Mouse (Mus musculus): ENCODE measurements around the gene Mmp21. TPM values are rescaled to one million over a fixed set of nuclear protein-coding genes. Genes with fewer than 3 reads are reported as not detected.

The Mmp21 gene
- polyA plus RNA-seq, 1 experiment from 2014 or later, result not detected

DNA sequence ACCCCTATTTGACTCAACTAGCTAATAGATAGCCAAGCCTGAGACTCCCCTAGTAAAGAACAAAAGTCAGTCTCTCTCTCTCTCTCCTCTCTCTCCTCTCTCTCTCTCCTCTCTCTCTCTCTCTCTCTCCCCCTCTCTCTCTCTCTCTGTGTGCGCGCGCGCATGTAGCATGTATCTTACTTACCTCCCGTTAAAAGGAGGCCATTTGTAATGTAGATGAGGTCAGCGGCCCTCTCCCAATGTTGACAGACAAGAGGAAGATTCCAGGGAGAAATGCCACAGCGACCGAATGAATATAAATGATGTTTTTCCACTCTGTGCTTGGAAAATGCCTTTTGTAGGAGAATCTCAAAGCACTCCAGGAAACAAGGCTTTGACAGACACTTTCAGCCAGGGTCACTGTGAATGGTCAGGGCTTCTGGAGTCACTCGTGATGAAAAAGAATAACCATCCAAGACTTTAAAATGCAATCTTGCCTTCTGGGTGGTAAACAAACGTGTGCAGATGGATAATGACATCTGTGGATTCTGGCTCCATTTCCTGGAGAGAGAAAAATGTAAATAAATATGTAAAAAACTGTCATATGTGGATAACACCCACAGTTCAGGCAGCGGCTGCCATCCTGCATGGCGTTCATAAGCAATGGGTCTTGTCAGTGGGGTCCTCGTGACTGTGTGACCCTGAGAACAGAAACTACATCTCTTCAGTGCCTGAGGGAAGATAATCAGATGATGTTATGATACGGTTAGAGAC lies 52.5 kb downstream of the Mmp21 start:
- DNase-seq (ENCODE audit: low spot score) (no peak), ATAC-seq (replicated peaks; ENCODE audit: low FRiP score, low read depth) (no peak)
- Histone ChIP-seq H3K9me3 (replicated peaks; ENCODE audit: low read length) (no peaks in the 10 kb centered on the region), H3K27ac (no peak overlapping the region), H3K27me3 (ENCODE audit: insufficient read depth, low read length) (no peaks in the 10 kb centered on the region), H3K4me1 (replicated peaks; ENCODE audit: insufficient read depth, low read length) (no peaks in the 10 kb centered on the region), H3K4me3 (replicated peaks; ENCODE audit: low read depth, low read length) (no peak overlapping the region), H3K9ac (ENCODE audit: low read depth, low read length) (no peak overlapping the region), H3K36me3 (ENCODE audit: insufficient read depth, low read length) (no peaks in the 10 kb centered on the region), H3K4me2 (ENCODE audit: low read length) (no peak overlapping the region)
- TF ChIP-seq CTCF (IDR thresholded peaks at IDR 0.05; ENCODE audit: low read depth), result no peak
- WGBS, result 60% methylated on average over 14 of the region's 14 CpGs

Other genes with a start within 250 kb of the Mmp21 start
- 0.32 TPM in 1 of 2 replicates, not detected in the other for gene Tex36, start 77.9 kb downstream of the Mmp21 start, polyA plus RNA-seq (2015; fragmentation: Nextera tagmentation; extraction: Ambion mirVana)
- 14.3 and 15.4 TPM in 2 replicates for gene Edrf1, start 42.5 kb downstream of the Mmp21 start, polyA plus RNA-seq (2015; fragmentation: Nextera tagmentation; extraction: Ambion mirVana)
- gene Bccip, start 29.3 kb upstream of the Mmp21 start, polyA plus RNA-seq (2015; fragmentation: Nextera tagmentation; extraction: Ambion mirVana), result 163 and 176 TPM in 2 replicates
- 22.6 and 27.8 TPM in 2 replicates for gene Uros, start 30.0 kb upstream of the Mmp21 start, polyA plus RNA-seq (2015; fragmentation: Nextera tagmentation; extraction: Ambion mirVana)
- 0.42 and 0.57 TPM in 2 replicates for gene Fank1, start 96.8 kb upstream of the Mmp21 start, polyA plus RNA-seq (2015; fragmentation: Nextera tagmentation; extraction: Ambion mirVana)
- gene Dhx32, start 102.7 kb upstream of the Mmp21 start, polyA plus RNA-seq (2015; fragmentation: Nextera tagmentation; extraction: Ambion mirVana), result 19.9 and 22.1 TPM in 2 replicates

Data from kidney, postnatal 0 days (tissue).